Mouse (Mus musculus) kidney, postnatal 0 days (tissue): ENCODE results near the gene Upf1. TPM values are rescaled to one million over a fixed set of nuclear protein-coding genes. Genes with fewer than 3 reads are reported as not detected.
A peak's percentile ranks its signal among the peaks of the same experiment; 100 is the strongest.

Experiments used
- ATAC-seq: fragments of 200-750 bp; cut with Nextera tagmentation; replicated peaks from 2 replicates; pipeline ENCODE4 v1.8.0; 2017; ENCODE audit warnings: low read depth, moderate number of reproducible peaks, moderate TSS enrichment, moderate library complexity; ENCODE audit not compliant: low FRiP score
- DNase-seq: peaks from one replicate; pipeline ENCODE4 v3.0.0-alpha.2; 2016; ENCODE audit warnings: low spot score
- H3K27ac ChIP-seq: fragments of 300-500 bp; sonication (generic); 2 replicates; pipeline ENCODE4 v1.5.1; 2014; ENCODE audit warnings: mild to moderate bottlenecking
- H3K27me3 ChIP-seq: fragments of 300-500 bp; sonication (generic); 2 replicates; pipeline ENCODE4 v1.6.1; 2014; ENCODE audit warnings: low read length, mixed read lengths; ENCODE audit not compliant: insufficient read depth
- H3K36me3 ChIP-seq: fragments of 300-500 bp; sonication (generic); 2 replicates; pipeline ENCODE4 v1.6.1; 2014; ENCODE audit warnings: low read length, mixed read lengths; ENCODE audit not compliant: insufficient read depth
- H3K4me1 ChIP-seq: fragments of 300-500 bp; sonication (generic); replicated peaks from 2 replicates; pipeline ENCODE4 v1.6.1; 2014; ENCODE audit warnings: antibody characterized with exemption, low read length, mixed read lengths; ENCODE audit not compliant: insufficient read depth
- H3K4me2 ChIP-seq: fragments of 300-500 bp; sonication (generic); 2 replicates; pipeline ENCODE4 v1.6.1; 2014; ENCODE audit warnings: mild to moderate bottlenecking, low read length, moderate library complexity, mixed read lengths
- H3K4me3 ChIP-seq: fragments of 300-500 bp; sonication (generic); replicated peaks from 2 replicates; pipeline ENCODE4 v1.5.1; 2014; ENCODE audit warnings: low read depth, low read length
- H3K9ac ChIP-seq: fragments of 300-500 bp; sonication (generic); 2 replicates; pipeline ENCODE4 v1.6.1; 2014; ENCODE audit warnings: low read depth, low read length
- H3K9me3 ChIP-seq: fragments of 300-500 bp; sonication (generic); replicated peaks from 2 replicates; pipeline ENCODE4 v1.6.1; 2016; ENCODE audit warnings: low read length, inconsistent platforms, mixed read lengths
- CTCF ChIP-seq: IDR thresholded peaks from 2 replicates; pipeline ENCODE4 v1.5.1; 2016; ENCODE audit warnings: antibody characterized with exemption, low read depth, mild to moderate bottlenecking, moderate library complexity
- WGBS: fragments of 180-500 bp; shearing (Covaris S2); extraction: QIAGEN DNeasy Blood & Tissue Kit; methylation state at CpG from one replicate; pipeline ENCODE4 v1.1.7; 2014; 5-methylcytosine and 5-hydroxymethylcytosine counted together
- polyA plus RNA-seq: library from polyadenylated mRNA; unstranded; fragments of >200 nt; fragmentation: Nextera tagmentation; extraction: Ambion mirVana; gene quantifications from 2 replicates; pipeline ENCODE4 v1.2.1, GENCODE M21; 2015

Upf1 gene
- polyA plus RNA-seq, 1 experiment from 2014 or later: 12.5 TPM

DNA sequence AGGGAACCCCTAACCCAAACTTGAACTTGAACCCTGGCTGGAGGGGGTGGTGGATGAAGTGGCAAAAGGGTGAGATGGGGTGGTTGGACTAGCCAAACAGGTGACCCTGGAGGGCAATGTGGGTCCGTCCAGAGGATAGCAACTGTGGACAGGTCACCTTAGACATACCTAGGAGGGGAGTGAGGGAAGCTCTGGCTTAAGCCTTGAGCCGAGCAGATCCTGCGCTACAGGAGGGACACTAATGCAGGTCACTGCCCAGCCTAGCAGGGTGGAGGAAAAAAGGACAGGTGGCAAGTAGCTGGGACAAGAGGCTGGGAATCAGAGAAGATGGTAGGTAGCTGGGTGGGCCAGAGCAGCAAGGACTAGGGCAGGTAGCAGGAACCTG is 1.1 kb downstream of the Upf1 start:
- 11% methylated on average over 3 of the region's 3 CpGs for WGBS
- Histone ChIP-seq H3K4me2 (peak overlapping the region; percentile 80), H3K9ac (peak overlapping the region; percentile 97), H3K36me3 (peaks cover 6% of the 10 kb centered on the region; the same call in 1 of the 2 replicates), H3K4me1 (peaks cover 21% of the 10 kb centered on the region), H3K27me3 (no peaks in the 10 kb centered on the region), H3K9me3 (no peaks in the 10 kb centered on the region), H3K27ac (no peak overlapping the region), H3K4me3 (peak overlapping the region; percentile 92)
- TF ChIP-seq CTCF: no peak
- DNase-seq (no peak), ATAC-seq (no peak)

DNA sequence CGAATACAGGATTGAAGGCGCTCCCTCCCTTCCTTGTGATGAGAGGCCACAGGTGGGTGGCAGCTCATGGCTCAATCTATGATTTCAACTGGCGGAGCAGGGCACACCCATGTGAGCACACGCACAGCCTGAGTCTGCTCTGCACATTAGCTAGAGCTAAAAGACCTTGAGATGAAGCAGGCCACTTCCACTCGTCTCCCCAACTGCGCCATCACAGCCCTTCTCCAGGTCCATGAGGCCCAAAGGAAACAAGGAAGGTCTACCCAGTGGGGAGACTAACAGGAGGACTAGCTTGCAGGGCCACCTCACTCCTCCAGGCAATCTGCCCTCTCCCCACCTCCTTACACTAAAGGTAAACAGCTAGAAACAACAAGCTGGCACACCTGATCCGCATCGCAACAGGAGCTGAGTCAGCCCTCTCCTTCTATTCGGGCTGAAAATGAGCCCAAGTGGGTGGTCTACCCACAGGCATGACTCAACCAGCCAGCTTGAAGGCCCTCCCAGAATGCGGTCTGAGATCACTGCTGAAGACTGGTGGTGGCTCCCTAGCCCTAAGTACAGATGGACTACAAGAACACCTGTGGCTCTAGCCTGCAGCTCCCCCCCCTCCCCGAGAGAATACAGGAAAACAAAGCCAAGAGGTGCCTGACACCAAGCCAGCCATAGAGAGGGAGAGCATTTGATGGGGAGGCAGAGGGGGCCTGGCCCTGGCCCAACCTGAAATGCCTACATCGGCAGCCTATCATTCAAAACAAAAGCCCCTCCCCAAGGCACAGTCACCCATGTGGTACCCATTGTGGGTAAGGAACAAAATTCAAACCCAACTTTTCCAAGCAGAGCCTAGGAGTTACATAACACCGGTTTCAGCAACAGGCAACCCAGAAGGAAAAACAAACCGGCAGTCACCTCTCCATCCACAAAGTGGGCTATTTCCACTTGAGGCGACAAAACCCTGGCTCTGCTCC is 1.8 kb downstream of the Upf1 start:
- no peak for TF ChIP-seq CTCF
- peaks cover 6% of the 10 kb centered on the region; the same call in 1 of the 2 replicates for H3K36me3 ChIP-seq
- WGBS: 44% methylated on average over 15 of the region's 15 CpGs

DNA sequence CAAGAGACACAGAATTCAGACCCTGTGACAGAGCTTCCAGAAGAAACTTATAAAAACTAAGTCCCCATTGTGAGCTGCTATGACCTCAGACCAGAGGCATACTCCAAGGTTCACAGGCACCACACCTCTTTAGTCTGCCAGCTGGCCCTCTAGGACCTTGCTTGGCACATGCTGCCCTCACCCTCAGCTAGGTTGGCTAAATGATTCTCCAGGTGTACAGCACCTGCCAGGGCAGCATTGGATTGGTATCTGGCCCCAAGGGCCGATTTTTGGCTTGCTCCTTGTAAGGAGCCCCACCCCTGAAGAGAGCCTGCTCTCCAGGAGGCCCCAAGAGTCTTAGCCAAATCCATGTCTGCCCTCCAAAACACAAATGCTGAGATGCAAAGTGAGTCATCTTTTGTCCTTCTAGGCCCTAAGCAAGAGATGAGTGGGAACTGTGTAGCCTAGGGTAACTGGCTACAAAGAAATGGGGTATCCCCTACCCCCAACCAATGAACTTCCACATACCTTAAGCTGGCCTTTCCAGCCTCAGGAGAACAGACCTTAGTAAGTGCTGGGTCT is 5.1 kb downstream of the Upf1 start:
- 54% methylated on average over 1 of the region's 1 CpGs for WGBS
- H3K4me1 ChIP-seq: peaks cover 21% of the 10 kb centered on the region
- no peak overlapping the region for H3K4me3 ChIP-seq
- no peaks in the 10 kb centered on the region for H3K27me3 ChIP-seq
- H3K36me3 ChIP-seq: peaks cover 16% of the 10 kb centered on the region
- no peaks in the 10 kb centered on the region for H3K9me3 ChIP-seq
- ATAC-seq: no peak
- no peak overlapping the region for H3K9ac ChIP-seq
- H3K4me2 ChIP-seq: no peak overlapping the region
- no peak overlapping the region for H3K27ac ChIP-seq
- DNase-seq: no peak
- no peak for TF ChIP-seq CTCF

More for the DNA sequence above, 1.8 kb downstream of the Upf1 start:
- no peak for ATAC-seq
- Histone ChIP-seq H3K4me1 (peaks cover 21% of the 10 kb centered on the region), H3K27ac (no peak overlapping the region), H3K4me3 (peak overlapping the region; percentile 92), H3K27me3 (no peaks in the 10 kb centered on the region), H3K9ac (peak overlapping the region; percentile 97), H3K9me3 (no peaks in the 10 kb centered on the region), H3K4me2 (peak overlapping the region; percentile 80)
- DNase-seq: no peak

DNA sequence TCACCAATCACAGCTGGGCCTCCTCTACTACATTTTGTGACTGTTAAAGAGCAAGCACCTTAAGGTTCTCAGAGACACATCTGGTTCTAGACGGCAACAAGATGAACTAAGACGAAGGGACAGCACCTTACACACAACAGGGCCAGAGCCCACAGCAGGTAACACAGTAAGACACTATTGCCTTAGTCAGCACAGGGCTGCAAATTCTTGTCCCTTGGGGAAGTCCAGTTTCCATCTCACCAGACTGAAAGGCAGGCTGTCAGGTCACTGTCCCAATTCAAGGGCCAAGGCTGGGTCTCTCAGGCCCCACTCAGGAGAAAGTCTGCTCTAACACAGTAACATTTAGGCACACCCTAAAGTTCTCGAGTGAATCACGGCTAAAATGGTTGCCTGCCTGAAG is 5.6 kb downstream of the Upf1 start:
- H3K27me3 ChIP-seq: no peaks in the 10 kb centered on the region
- DNase-seq: no peak
- H3K9ac ChIP-seq: no peak overlapping the region
- no peak overlapping the region for H3K27ac ChIP-seq
- peaks cover 19% of the 10 kb centered on the region for H3K36me3 ChIP-seq
- no peak for ATAC-seq
- no peaks in the 10 kb centered on the region for H3K9me3 ChIP-seq
- peaks cover 21% of the 10 kb centered on the region for H3K4me1 ChIP-seq
- 76% methylated on average over 4 of the region's 4 CpGs for WGBS
- no peak overlapping the region for H3K4me3 ChIP-seq
- no peak for TF ChIP-seq CTCF
- H3K4me2 ChIP-seq: no peak overlapping the region

DNA sequence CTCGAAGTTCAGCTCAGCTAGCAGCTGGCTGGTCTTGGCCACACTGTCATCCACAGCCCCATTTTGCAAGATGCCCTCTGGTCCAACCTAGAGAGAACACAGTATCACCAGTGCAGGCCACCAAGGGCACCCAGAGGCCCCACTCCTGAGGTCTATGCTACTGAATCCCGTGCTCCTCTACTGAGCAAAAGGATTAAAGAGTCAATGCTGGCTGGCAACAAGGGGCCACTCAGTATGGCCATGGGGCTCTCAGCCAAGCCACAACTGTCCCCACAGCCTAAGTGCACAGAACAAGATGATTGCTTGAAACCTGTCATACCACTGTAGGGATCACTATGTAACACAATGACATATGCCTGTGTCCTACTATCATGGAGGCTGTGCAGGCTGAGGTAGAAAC is 8.8 kb downstream of the Upf1 start:
- 91% methylated on average over 2 of the region's 2 CpGs for WGBS
- Histone ChIP-seq H3K27me3 (no peaks in the 10 kb centered on the region), H3K9ac (no peak overlapping the region), H3K36me3 (peaks cover 47% of the 10 kb centered on the region), H3K4me3 (no peak overlapping the region), H3K27ac (no peak overlapping the region), H3K4me1 (0 out of 2 replicates have a peak, but pooled peaks cover 3% of the 10 kb centered on the region), H3K9me3 (no peaks in the 10 kb centered on the region), H3K4me2 (no peak overlapping the region)
- DNase-seq (no peak), ATAC-seq (no peak)
- no peak for TF ChIP-seq CTCF

DNA sequence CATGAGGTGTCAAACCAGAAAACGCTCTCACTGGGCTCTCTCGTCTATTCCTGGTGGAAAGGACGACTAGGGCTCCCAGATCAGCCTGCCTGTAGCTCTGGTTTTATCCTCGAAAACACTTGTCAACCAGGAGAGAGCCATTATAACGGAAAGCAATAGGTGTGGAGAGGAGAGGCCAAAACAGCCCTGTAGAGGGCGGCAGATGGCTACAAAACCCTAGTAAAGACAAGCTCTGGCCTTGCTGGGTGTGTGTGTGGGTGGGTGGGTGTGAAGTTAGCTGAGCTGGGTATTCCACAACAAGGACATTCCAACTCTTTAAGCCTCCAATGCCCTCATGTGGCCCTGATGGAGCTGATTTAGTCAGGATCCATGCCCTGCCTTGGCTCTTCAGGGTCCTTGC is 9.4 kb downstream of the Upf1 start:
- 61% methylated on average over 6 of the region's 6 CpGs for WGBS
- H3K4me2 ChIP-seq: no peak overlapping the region
- H3K9me3 ChIP-seq: no peaks in the 10 kb centered on the region
- peaks cover 48% of the 10 kb centered on the region for H3K36me3 ChIP-seq
- peak; percentile 60 for DNase-seq
- H3K27ac ChIP-seq: no peak overlapping the region
- H3K9ac ChIP-seq: no peak overlapping the region
- no peak for ATAC-seq
- H3K4me3 ChIP-seq: no peak overlapping the region
- H3K27me3 ChIP-seq: no peaks in the 10 kb centered on the region
- H3K4me1 ChIP-seq: 0 out of 2 replicates have a peak, but pooled peaks cover 3% of the 10 kb centered on the region
- peak; percentile 70 for TF ChIP-seq CTCF
